Mouse (Mus musculus) adrenal gland (tissue): ENCODE data around the gene Adamtsl5.

Source experiments
- intact Hi-C: fragments of 180-260 bp; cut with DNase I; formaldehyde crosslinking; loops from one replicate; pipeline ENCODE4 v1.15.1; 2025

Gene Adamtsl5

GRCm38 (mm10) chr10:80321670-80322581 lies 26.3 kb downstream of the Adamtsl5 start:
- intact Hi-C loops, result no loop called here

GRCm38 (mm10) chr10:80321014-80321669 lies 27.1 kb downstream of the Adamtsl5 start:
- intact Hi-C loops, result no loop called here

GRCm38 (mm10) chr10:80320340-80320760 lies 27.9 kb downstream of the Adamtsl5 start, which contains the start of gene 2310011J03Rik:
Gene 2310011J03Rik, minus strand, starts transcription at chr10:80320537.
- intact Hi-C loops, result no loop called here

GRCm38 (mm10) chr10:80317011-80317410 lies 31.2 kb downstream of the Adamtsl5 start:
- intact Hi-C loops, result no loop called here

GRCm38 (mm10) chr10:80316359-80316781 lies 31.8 kb downstream of the Adamtsl5 start:
- intact Hi-C loops, result no loop called here

- intact Hi-C loops, result no loop called here
Observed at GRCm38 (mm10) chr10:80315315-80315714, 32.9 kb downstream of the Adamtsl5 start.

- intact Hi-C loops, result no loop called here
Observed at GRCm38 (mm10) chr10:80314494-80315001, 33.7 kb downstream of the Adamtsl5 start.

- intact Hi-C loops, result no loop called here
Observed at GRCm38 (mm10) chr10:80313627-80314201, 34.5 kb downstream of the Adamtsl5 start.

GRCm38 (mm10) chr10:80312586-80313504 lies 35.4 kb downstream of the Adamtsl5 start:
- intact Hi-C loops, result no loop called here

GRCm38 (mm10) chr10:80311560-80311959 lies 36.7 kb downstream of the Adamtsl5 start:
- intact Hi-C loops, result no loop called here

GRCm38 (mm10) chr10:80304862-80305261 lies 43.4 kb downstream of the Adamtsl5 start:
- intact Hi-C loops, result no loop called here

GRCm38 (mm10) chr10:80304458-80304857 lies 43.8 kb downstream of the Adamtsl5 start:
- intact Hi-C loops, result no loop called here

GRCm38 (mm10) chr10:80302471-80302881 lies 45.7 kb downstream of the Adamtsl5 start:
- intact Hi-C loops, result no loop called here

GRCm38 (mm10) chr10:80302082-80302355 lies 46.2 kb downstream of the Adamtsl5 start:
- intact Hi-C loops, result no loop called here

- intact Hi-C loops, result no loop called here
Observed at GRCm38 (mm10) chr10:80301256-80302081, 46.7 kb downstream of the Adamtsl5 start.

GRCm38 (mm10) chr10:80300672-80301181 lies 47.5 kb downstream of the Adamtsl5 start:
- intact Hi-C loops, result no loop called here

- intact Hi-C loops, result no loop called here
Observed at GRCm38 (mm10) chr10:80299824-80300223, 48.4 kb downstream of the Adamtsl5 start.

GRCm38 (mm10) chr10:80299301-80299700 lies 48.9 kb downstream of the Adamtsl5 start:
- intact Hi-C loops, result no loop called here

GRCm38 (mm10) chr10:80298571-80299281 lies 49.5 kb downstream of the Adamtsl5 start:
- intact Hi-C loops, result no loop called here
